Mouse (Mus musculus) midbrain, embryonic 14.5 days (tissue): ENCODE measurements around the gene Nkx2-1. TPM values are rescaled to one million over a fixed set of nuclear protein-coding genes. Genes with fewer than 3 reads are reported as not detected.

Source experiments
- ATAC-seq: fragments of 200-750 bp; cut with Nextera tagmentation; 2 replicates; pipeline ENCODE4 v1.8.0; 2017; ENCODE audit warnings: moderate number of reproducible peaks, moderate library complexity; ENCODE audit not compliant: low FRiP score, low TSS enrichment
- DNase-seq: peaks from one replicate; pipeline ENCODE4 v3.0.0-alpha.2; 2015
- H3K27ac ChIP-seq: fragments of 300-500 bp; sonication (generic); replicated peaks from 2 replicates; pipeline ENCODE4 v1.5.1; 2014; ENCODE audit warnings: mild to moderate bottlenecking, low read depth, low read length, moderate library complexity
- H3K27me3 ChIP-seq: fragments of 300-500 bp; sonication (generic); 2 replicates; pipeline ENCODE4 v1.6.1; 2014; ENCODE audit warnings: low read length, control low read depth, mixed read lengths; ENCODE audit not compliant: control insufficient read depth, insufficient read depth
- H3K36me3 ChIP-seq: fragments of 300-500 bp; sonication (generic); 2 replicates; pipeline ENCODE4 v1.6.1; 2014; ENCODE audit warnings: low read length, control low read depth; ENCODE audit not compliant: control insufficient read depth, insufficient read depth
- H3K4me1 ChIP-seq: fragments of 300-500 bp; sonication (generic); 2 replicates; pipeline ENCODE4 v1.6.1; 2014; ENCODE audit warnings: mild to moderate bottlenecking, antibody characterized with exemption, low read length, control low read depth; ENCODE audit not compliant: control insufficient read depth, insufficient read depth
- H3K4me2 ChIP-seq: fragments of 300-500 bp; sonication (generic); 2 replicates; pipeline ENCODE4 v1.6.1; 2014; ENCODE audit warnings: mild to moderate bottlenecking, low read length, moderate library complexity
- H3K4me3 ChIP-seq: fragments of 300-500 bp; sonication (generic); replicated peaks from 2 replicates; pipeline ENCODE4 v1.5.1; 2014; ENCODE audit warnings: low read depth, low read length
- H3K9ac ChIP-seq: fragments of 300-500 bp; sonication (generic); replicated peaks from 2 replicates; pipeline ENCODE4 v1.6.1; 2014; ENCODE audit warnings: mild to moderate bottlenecking, low read length, moderate library complexity
- H3K9me3 ChIP-seq: fragments of 300-500 bp; sonication (generic); 2 replicates; pipeline ENCODE4 v1.6.1; 2016; ENCODE audit warnings: low read length, control low read depth, mixed read lengths; ENCODE audit not compliant: control insufficient read depth
- WGBS: fragments of 180-500 bp; shearing (Covaris S2); extraction: QIAGEN DNeasy Blood & Tissue Kit; methylation state at CpG from one replicate; pipeline ENCODE4 v1.1.7; 2014; 5-methylcytosine and 5-hydroxymethylcytosine counted together
- polyA plus RNA-seq: library from polyadenylated mRNA; unstranded; fragments of >200 nt; fragmentation: Nextera tagmentation; extraction: Ambion mirVana; gene quantifications from 2 replicates; pipeline ENCODE4 v1.2.1, GENCODE M21; 2014

Nkx2-1 gene
- polyA plus RNA-seq, 1 experiment from 2014 or later = 0.24 TPM

DNA sequence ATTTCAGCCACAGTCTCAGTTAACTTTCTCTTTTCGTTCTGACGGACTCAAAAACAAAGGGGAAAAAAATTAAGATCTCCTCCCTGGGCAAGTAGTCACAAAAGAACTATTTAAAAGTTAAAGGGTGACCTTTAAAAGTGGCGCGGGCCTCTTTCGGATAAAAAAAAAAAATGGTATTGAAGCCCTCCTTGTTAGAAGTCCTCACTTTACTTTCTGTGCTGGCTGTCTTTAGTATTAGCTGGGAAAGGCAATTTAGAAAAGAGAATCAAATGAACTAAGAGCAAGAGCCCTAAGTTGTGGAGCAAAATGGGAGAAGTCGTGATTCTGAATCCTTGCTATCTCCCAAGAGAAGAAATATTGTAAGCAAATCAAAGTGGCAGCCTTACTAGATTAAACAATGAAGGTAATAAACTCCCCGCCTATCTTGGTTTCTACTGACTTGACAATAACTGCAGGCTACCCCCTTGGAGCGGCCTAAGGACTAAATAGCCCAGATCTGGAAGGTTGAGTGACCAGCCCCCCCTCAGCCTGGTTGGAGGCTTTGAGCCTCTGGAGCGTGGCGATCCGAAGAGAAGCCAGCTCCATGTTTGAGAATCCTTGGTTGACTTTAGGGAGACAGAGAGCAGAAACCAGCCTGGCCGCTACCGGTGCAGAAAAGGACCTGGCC lies 17.5 kb downstream of the Nkx2-1 start:
- Histone ChIP-seq H3K27ac (no peak overlapping the region), H3K4me2 (peak overlapping the region; percentile 31), H3K9ac (no peak overlapping the region), H3K27me3 (peaks cover 93% of the 10 kb centered on the region), H3K36me3 (no peaks in the 10 kb centered on the region), H3K4me3 (peak overlapping the region; percentile 5; the same call in 1 of the 2 replicates), H3K9me3 (no peaks in the 10 kb centered on the region), H3K4me1 (no peaks in the 10 kb centered on the region)
- DNase-seq (no peak), ATAC-seq (0 out of 2 replicates have a peak, but pooled peaks have one; percentile 8)
- WGBS = 17% methylated on average over 13 of the region's 13 CpGs

DNA sequence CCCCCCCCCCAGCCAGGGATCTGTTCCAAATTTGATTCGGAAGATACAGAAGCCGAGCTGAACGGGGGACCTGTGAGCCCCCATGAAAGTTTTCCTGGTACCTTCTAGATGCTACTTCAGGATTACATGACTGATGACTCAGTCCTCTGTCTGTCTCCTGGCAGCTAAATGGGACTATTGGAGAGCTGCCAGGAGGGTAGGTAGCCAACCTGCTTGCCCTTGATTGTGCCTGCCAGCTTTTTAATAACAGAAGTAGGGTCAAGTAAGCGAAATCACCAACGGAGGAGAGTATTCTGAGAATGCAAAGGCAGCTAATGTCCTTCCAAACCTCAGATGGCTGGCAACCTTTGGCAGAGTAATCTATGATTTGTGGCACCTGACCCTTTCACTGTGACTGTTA lies 18.5 kb downstream of the Nkx2-1 start:
- H3K4me2 ChIP-seq = no peak overlapping the region
- H3K9ac ChIP-seq = no peak overlapping the region
- no peaks in the 10 kb centered on the region for H3K9me3 ChIP-seq
- H3K36me3 ChIP-seq = no peaks in the 10 kb centered on the region
- H3K4me1 ChIP-seq = no peaks in the 10 kb centered on the region
- DNase-seq (no peak), ATAC-seq (no peak)
- H3K4me3 ChIP-seq = no peak overlapping the region
- H3K27me3 ChIP-seq = peaks cover 93% of the 10 kb centered on the region
- no peak overlapping the region for H3K27ac ChIP-seq
- WGBS = 53% methylated on average over 5 of the region's 5 CpGs

DNA sequence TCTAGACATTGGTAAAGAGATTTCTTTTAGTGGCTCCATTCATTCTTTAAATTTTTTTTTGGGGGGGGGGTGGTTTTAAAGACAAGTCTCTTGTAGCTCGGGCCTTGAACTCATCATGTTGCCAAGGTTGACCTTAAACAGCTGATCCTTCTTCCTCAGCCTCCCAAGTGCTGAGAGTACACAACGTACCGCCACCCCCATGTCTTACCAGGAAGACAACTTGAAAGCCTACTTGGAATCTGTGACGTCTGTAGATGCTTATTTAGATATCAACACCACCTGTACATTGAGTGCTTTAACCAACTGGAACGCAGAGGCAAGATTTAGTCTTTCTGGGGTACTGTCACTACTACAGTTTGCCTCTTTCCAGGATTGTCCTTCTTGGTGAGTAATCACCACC lies 21.9 kb downstream of the Nkx2-1 start:
- ATAC-seq (no peak), DNase-seq (no peak)
- Histone ChIP-seq H3K27me3 (peaks cover 92% of the 10 kb centered on the region), H3K4me3 (no peak overlapping the region), H3K4me1 (no peaks in the 10 kb centered on the region), H3K36me3 (no peaks in the 10 kb centered on the region), H3K4me2 (no peak overlapping the region), H3K9me3 (no peaks in the 10 kb centered on the region), H3K9ac (no peak overlapping the region), H3K27ac (no peak overlapping the region)
- WGBS = 88% methylated on average over 5 of the region's 5 CpGs

DNA sequence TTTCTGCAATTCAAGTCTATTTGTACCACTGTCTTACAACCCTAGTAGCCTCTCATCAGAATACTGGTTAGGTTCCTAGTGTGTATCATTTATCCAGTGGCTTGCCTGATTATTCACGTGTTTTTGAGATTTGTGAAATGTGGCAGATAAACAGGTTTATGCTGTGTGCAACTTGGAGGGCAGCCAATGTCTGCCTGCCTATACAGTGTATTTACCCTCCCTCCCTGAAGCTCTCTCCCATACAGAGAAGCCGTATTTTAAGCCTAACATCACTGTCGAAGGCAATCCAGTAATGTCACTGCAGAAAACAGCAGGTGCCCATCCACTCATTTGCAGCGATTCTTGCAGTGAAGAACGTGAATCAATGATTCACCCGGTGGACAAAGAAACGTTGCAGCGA lies 28.3 kb downstream of the Nkx2-1 start:
- DNase-seq (no peak), ATAC-seq (no peak)
- WGBS = 37% methylated on average over 8 of the region's 8 CpGs
- Histone ChIP-seq H3K9ac (no peak overlapping the region), H3K27ac (no peak overlapping the region), H3K9me3 (no peaks in the 10 kb centered on the region), H3K36me3 (no peaks in the 10 kb centered on the region), H3K27me3 (peaks cover 71% of the 10 kb centered on the region), H3K4me2 (no peak overlapping the region), H3K4me3 (no peak overlapping the region), H3K4me1 (no peaks in the 10 kb centered on the region)

DNA sequence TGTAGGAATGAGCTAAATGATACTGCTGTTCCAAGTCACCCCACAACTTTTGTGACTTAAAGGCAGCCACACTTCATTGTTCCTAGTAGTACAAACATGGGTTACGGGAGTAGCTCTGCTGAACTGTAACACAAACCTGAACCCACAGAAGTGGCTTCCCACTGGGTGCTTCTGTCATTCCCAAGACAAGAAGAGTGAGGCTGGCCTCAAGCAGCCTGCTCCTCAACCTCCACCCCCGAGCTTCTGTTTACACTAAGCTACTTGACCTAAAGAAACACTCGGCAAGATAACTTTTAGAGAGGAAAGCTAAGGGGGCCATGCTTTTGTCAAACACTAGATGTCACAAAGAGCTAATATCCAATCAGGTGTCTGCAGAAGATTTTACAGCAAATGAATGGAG lies 49.7 kb downstream of the Nkx2-1 start:
- H3K9me3 ChIP-seq = no peaks in the 10 kb centered on the region
- no peaks in the 10 kb centered on the region for H3K27me3 ChIP-seq
- DNase-seq (no peak), ATAC-seq (no peak)
- 54% methylated on average over 3 of the region's 3 CpGs for WGBS
- H3K36me3 ChIP-seq = no peaks in the 10 kb centered on the region
- no peak overlapping the region for H3K4me3 ChIP-seq
- no peak overlapping the region for H3K27ac ChIP-seq
- H3K9ac ChIP-seq = no peak overlapping the region
- no peaks in the 10 kb centered on the region for H3K4me1 ChIP-seq
- no peak overlapping the region for H3K4me2 ChIP-seq

DNA sequence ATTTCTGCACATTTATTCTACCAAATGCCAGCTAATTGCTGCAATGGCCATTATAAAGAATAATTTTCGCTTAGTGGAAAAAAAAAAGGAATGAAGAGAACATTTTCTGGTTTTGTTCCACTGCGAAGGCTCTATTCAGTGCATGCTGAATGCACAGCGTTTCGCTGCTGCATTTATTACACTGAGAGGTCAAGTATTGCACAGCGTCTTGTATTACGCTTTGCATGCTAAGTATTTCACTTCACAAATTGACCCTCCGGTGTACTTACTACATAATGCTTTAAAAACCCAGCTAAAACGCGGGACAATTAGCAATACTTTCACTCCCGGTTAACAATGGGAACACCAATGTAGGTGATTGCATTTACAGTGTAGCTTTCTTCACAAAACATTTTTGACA lies 54.1 kb downstream of the Nkx2-1 start:
- ATAC-seq = no peak

More for the DNA sequence above, 54.1 kb downstream of the Nkx2-1 start:
- no peaks in the 10 kb centered on the region for H3K9me3 ChIP-seq
- 68% methylated on average over 10 of the region's 10 CpGs for WGBS
- H3K27ac ChIP-seq = no peak overlapping the region
- no peak overlapping the region for H3K4me2 ChIP-seq
- H3K36me3 ChIP-seq = no peaks in the 10 kb centered on the region
- DNase-seq = peak; percentile 37
- H3K27me3 ChIP-seq = no peaks in the 10 kb centered on the region
- no peak overlapping the region for H3K9ac ChIP-seq
- no peak overlapping the region for H3K4me3 ChIP-seq
- no peaks in the 10 kb centered on the region for H3K4me1 ChIP-seq

Other genes with a start within 250 kb of the Nkx2-1 start
- gene Mbip, start 191.0 kb downstream of the Nkx2-1 start, polyA plus RNA-seq = 45.4 and 52.7 TPM in 2 replicates
- 0.17 and 0.18 TPM in 2 replicates for gene Nkx2-9, start 76.4 kb upstream of the Nkx2-1 start, polyA plus RNA-seq
- gene Pax9, start 154.9 kb upstream of the Nkx2-1 start, polyA plus RNA-seq = not detected in 2 replicates